Mouse (Mus musculus) T-helper 1 cell (primary cell): ENCODE measurements at regions not wholly inside any gene's neighbourhood (a gene's known extent, or its start where the extent isn't known, plus 50 kb on each side); places are given as distances from the start of the nearest gene placed in this dataset.
"Not testable (repeated sequence)": the region's sequence is repeated elsewhere in the genome, so short reads cannot be mapped to it uniquely, and the experiment has no call there.

ENCODE experiments used
- in situ Hi-C: fragments of 300-600 bp; cut with MboI, MseI; formaldehyde crosslinking; loops from one replicate; pipeline ENCODE4 v1.15.1; 2025; ENCODE audit warnings: high pct_unique_total_duplicates

DNA sequence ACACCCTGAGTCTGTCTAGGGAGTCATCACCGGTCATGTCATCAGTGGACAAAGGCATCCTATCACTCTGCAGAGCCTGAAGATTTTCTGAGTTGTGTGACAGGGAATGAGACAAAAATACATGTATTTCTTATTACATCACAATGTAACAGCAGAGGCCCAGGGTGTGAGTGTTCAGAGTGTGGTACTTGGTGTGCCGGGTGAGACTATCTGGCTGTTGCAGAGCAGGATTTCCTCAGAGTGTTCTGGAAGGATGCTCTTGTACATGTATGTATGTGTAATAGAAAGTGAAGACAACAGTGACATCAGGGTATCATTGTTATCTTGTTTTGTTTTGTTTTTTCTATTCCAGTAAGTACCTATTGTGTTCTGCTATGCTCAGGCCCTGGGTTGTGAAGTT lies 87.7 kb downstream of the Rhob start:
- in situ Hi-C loops = no loop called here

DNA sequence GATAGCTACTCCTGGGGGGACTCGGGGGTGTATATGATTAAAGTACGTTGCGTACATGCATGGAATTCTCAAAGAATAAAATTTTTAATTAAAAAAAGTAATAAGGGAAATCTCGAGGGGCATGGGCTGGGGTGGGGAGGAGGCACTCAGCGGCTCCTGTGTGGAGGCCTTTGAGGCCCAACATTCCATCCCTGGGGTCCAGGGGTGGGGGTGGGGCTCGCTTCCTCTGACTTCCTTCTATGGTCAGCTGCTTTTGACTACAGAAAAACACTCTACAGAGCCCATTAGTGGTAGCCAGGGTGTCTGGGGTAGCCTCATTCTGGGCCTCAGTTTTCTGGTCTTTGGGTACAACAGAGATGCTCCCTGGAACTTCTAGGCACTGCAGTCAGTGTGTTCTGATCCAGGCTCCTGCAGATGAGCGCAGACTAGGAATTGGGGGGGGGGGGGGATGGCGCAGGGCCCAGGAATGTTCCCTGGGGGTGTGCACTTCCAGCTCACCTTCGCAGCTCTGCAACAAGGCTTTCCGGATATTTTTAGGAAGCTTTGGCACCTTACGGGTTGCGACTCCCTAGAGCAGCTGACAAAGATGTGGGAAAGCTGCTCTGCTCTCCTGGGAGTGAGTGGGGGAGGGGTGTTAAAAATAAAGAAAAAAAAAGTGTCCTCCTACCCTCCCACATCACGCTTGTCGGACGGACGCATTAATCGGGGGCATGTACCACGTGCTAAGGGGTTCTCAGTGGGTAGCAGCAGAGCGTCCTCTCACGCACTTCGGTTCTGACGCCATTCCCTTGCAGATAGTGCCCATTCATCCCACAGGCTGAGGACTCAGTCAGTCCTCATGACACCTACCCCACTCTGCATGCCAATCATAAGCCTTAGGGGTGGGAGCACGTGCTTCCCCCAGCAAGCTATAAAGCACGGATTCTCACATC lies 89.1 kb downstream of the Rhob start:
- in situ Hi-C loops = no loop called here

DNA sequence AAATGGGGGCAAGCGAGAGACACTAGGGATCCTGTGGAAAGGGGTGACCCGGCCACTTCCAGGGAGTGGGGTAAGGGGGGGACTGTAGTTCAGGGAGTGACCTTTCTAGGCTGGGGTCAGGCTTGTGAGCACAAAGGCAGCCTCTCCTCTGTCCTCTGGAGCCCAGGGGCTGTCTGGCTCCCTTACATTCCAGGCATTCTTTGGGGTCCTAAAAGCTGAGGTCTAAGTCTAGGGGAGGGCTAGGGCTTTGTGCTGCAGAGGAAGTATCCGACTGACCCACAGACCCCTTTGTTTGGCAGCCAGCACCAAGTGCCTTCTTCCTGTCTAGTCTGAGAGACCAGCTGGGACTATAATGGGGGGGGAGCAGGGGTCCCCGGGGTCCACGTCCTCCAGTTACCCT lies 88.9 kb downstream of the Hs1bp3 start:
- in situ Hi-C loops = no loop called here

DNA sequence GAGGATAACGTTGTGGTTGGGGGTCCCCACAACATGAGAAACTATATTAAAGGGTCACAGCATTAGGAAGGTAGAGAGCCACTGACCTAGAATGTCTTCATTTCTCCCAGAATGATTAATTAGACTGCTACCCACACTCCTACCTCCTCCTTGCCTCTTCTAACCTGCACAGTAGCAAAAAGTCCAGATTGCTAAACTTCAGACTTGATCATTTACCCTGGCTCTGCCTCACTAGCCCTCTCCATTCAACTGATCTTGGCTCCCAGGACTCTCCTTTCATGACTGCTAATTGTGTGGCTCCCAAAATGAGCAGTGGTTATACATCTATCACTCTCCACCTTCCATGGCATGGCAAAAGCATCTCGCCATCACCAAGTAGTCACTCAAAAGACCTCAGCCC lies 88.1 kb downstream of the Hs1bp3 start:
- in situ Hi-C loops = no loop called here

DNA sequence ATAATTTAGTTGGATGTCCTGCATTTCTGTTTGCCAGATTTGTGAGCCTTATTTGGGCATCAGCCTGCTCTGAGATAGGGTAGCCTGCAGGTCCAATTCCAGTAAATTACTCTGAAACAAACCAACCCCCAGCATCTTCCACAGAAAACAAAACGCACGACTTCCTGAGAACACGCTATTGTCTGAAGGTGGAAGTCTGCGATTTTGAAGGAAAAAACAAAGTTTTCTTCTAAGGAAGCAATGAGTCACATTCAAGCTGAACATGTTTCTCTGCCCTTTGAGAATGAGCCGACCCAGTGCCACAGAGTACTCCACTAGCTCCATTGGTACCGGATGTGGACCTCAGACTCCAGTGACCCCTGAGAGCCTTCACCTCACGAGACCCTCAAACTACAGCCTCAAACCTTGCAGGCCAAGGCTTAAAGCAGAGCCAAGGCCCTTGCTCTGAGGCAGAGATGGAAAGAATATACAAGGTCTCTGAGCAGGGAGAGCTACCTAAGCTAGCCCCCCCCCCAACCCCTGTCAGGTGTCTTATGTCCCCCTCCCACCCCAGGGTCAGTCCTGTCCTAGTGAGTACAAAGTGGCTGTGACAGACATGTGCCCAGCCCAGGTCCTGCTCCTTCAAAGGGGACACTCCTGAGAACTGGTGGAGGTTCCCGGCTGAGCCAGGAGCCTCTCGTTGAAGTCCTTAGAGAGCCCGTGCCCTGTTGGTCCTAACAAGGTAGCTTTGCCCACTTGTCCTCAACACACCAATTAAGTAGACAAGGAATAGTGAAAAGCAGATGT lies 87.3 kb downstream of the Hs1bp3 start:
- in situ Hi-C loops = no loop called here

DNA sequence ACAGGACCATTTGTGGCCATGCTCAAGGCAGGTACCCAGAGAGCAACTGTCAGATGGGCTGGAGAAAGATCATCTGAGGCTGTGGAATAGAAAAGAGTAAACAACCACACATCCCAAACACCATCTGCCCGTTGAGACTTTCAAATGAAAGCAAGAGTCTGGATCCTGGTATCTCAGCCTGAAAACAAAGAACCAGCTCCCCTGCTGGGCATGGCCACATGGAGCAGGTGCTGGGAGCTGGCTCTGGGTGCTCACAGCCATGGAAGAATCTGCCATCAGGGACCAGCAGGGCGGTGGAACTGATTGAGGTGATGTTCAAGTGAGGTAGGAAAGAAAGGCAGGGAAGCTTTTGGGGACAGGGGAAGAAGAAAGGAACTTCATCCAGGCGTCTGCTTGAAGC lies 85.6 kb downstream of the Hs1bp3 start:
- in situ Hi-C loops = no loop called here

DNA sequence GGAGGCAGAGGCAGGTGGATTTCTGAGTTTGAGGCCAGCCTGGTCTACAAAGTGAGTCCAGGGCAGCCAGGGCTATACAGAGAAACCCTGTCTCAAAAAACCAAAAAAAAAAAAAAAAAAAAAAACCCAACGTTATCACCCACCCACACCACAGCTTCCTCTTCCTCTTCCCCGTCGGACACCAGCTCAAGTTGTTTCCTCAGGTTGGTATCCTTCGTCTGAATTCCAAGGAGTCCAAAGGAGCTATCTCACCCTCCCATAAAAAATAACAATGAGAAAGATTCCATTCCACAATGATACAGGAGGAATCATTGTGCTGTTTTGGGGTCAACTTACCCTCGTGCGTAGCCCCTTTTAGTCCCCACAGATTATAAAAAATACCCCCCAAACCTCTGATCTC lies 83.2 kb downstream of the Hs1bp3 start:
- in situ Hi-C loops = not testable (repeated sequence)

DNA sequence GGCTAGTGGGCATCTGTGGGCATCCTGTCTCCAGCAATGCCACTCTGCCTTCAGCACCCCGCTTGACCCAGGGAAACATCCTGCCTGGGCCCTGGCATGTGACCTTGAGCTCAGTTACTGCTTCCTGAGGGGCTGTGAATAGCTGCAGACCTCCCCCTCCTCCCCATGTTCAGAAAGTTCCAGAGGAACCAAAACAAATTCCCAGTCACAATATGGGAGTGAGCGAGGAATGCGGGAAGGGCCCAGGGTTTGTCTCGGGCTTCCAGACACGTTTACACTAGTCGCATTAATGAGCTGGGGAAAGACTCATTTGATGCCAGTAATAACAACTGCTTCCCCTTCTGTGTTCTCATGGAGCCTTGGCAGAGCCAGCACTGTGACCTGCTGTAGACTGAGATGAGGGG lies 81.7 kb downstream of the Hs1bp3 start:
- in situ Hi-C loops = no loop called here

DNA sequence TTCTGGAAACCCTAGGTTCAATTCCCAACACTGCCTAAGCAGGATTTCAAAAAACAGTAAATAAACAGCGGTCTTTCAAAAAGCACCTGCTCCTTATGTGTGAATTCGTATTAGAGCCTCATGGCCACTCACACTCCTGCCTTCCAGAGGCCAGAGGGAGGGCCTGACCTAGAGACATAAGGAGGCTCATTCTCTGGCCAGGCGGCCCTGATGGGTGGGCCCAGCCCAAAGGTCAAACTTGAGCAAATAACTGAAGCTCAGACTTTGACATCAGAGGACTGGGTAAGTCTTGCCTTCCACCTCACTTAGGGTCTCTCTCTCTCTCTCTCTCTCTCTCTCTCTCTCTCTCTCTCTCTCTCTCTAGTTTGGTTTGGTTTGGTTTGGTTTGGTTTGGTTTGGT lies 80.7 kb downstream of the Hs1bp3 start:
- in situ Hi-C loops = no loop called here
